Mouse (Mus musculus): ENCODE data around the gene 1700023F06Rik.

Gene 1700023F06Rik

GRCm38 (mm10) chr11:103223951-103224456 lies 15.6 kb upstream of the 1700023F06Rik start:
- in situ Hi-C loops (cut with MboI, MseI) = loop anchor here in 1 of 2 experiments (5.0 kb wide), 1 partner anchor 103 kb away; no protein-coding TSS in a partner anchor

- in situ Hi-C loops (cut with MboI, MseI) = loop anchor here in 1 of 2 experiments (5.0 kb wide), 1 partner anchor 104 kb away; no protein-coding TSS in a partner anchor
Measured at GRCm38 (mm10) chr11:103223444-103223843, 15.1 kb upstream of the 1700023F06Rik start.

GRCm38 (mm10) chr11:103222718-103223117 lies 14.4 kb upstream of the 1700023F06Rik start:
- in situ Hi-C loops (cut with MboI, MseI) = loop anchor here in 1 of 2 experiments (5.0 kb wide), 1 partner anchor 105 kb away; no protein-coding TSS in a partner anchor

- in situ Hi-C loops (cut with MboI, MseI) = loop anchor here in 1 of 2 experiments (5.0 kb wide), 1 partner anchor 106 kb away; no protein-coding TSS in a partner anchor
Measured at GRCm38 (mm10) chr11:103221437-103221836, 13.1 kb upstream of the 1700023F06Rik start.

GRCm38 (mm10) chr11:103219995-103220394 lies 11.6 kb upstream of the 1700023F06Rik start:
- in situ Hi-C loops (cut with MboI, MseI) = loop anchor here in 1 of 2 experiments (5.0 kb wide), 1 partner anchor 107 kb away; no protein-coding TSS in a partner anchor

GRCm38 (mm10) chr11:103219259-103219658 lies 10.9 kb upstream of the 1700023F06Rik start:
- in situ Hi-C loops (cut with MboI, MseI) = no loop called here

- in situ Hi-C loops (cut with MboI, MseI) = no loop called here
Measured at GRCm38 (mm10) chr11:103218517-103218901, 10.2 kb upstream of the 1700023F06Rik start.

- in situ Hi-C loops (cut with MboI, MseI) = no loop called here
Measured at GRCm38 (mm10) chr11:103217790-103218516, 9.6 kb upstream of the 1700023F06Rik start, which contains the start of gene Spata32. TSS of gene Spata32 (minus strand) at chr11:103218432.

- in situ Hi-C loops (cut with MboI, MseI) = no loop called here
Measured at GRCm38 (mm10) chr11:103215355-103215754, 7.0 kb upstream of the 1700023F06Rik start.

GRCm38 (mm10) chr11:103213712-103214111 lies 5.4 kb upstream of the 1700023F06Rik start:
- in situ Hi-C loops (cut with MboI, MseI) = no loop called here

- in situ Hi-C loops (cut with MboI, MseI) = no loop called here
Measured at GRCm38 (mm10) chr11:103210291-103210690, 1.9 kb upstream of the 1700023F06Rik start.

- in situ Hi-C loops (cut with MboI, MseI) = no loop called here
Measured at GRCm38 (mm10) chr11:103206203-103206602, 2.2 kb downstream of the 1700023F06Rik start.

GRCm38 (mm10) chr11:103202376-103202775 lies 6.0 kb downstream of the 1700023F06Rik start:
- in situ Hi-C loops (cut with MboI, MseI) = no loop called here

GRCm38 (mm10) chr11:103201664-103202063 lies 6.7 kb downstream of the 1700023F06Rik start:
- in situ Hi-C loops (cut with MboI, MseI) = no loop called here

- in situ Hi-C loops (cut with MboI, MseI) = no loop called here
Measured at GRCm38 (mm10) chr11:103198911-103199803, 9.2 kb downstream of the 1700023F06Rik start.

GRCm38 (mm10) chr11:103198339-103198738 lies 10.0 kb downstream of the 1700023F06Rik start:
- in situ Hi-C loops (cut with MboI, MseI) = no loop called here

GRCm38 (mm10) chr11:103197340-103197739 lies 11.0 kb downstream of the 1700023F06Rik start:
- in situ Hi-C loops (cut with MboI, MseI) = no loop called here

- in situ Hi-C loops (cut with MboI, MseI) = no loop called here
Measured at GRCm38 (mm10) chr11:103195656-103196055, 12.7 kb downstream of the 1700023F06Rik start.

- in situ Hi-C loops (cut with MboI, MseI) = no loop called here
Measured at GRCm38 (mm10) chr11:103195236-103195635, 13.1 kb downstream of the 1700023F06Rik start.

GRCm38 (mm10) chr11:103193825-103194168 lies 14.6 kb downstream of the 1700023F06Rik start:
- in situ Hi-C loops (cut with MboI, MseI) = no loop called here

- in situ Hi-C loops (cut with MboI, MseI) = no loop called here
Measured at GRCm38 (mm10) chr11:103192956-103193824, 15.2 kb downstream of the 1700023F06Rik start.
